Mouse (Mus musculus): ENCODE measurements around the gene Kcnj2.

Kcnj2 gene

DNA sequence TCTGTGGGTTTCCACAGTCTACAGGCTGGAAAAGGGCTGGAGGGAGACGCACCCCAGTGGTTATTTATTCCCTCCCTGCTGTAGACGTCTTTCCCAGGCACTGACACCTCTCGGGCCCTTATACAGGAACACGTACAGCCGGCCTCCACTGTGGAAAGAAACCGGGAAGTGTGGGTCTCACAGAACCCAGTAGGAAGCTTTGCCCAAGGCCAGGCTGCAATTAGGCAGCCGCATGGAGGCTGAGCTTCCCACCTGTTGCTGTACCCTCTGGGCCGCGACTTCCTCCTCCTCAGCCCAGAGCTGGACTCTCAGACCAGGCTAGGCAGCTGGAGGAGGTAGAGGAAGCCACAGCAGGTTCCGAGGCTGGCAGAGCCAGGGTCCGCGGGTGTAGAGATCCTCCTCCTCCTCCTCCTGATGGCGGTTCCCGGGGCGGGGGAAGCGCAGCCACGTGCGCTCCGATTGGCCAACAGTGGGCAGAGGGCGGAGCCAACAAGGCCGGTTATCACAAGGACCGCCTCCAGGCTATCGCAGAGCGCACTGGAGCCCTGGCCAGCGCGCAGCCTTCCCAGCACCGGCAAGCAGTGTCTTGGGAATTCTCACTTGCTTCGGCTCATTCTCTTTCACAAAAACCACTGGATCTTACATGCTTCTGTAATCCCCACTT is at the start of gene Kcnj2:
TSS of gene Kcnj2 (plus strand) at position 530 of the 664 bp plus-strand sequence.
- peak; percentile 92; the same call in 1 of the 2 replicates for TF ChIP-seq GATA4 (IDR thresholded peaks at IDR 0.05; ENCODE audit: insufficient replicate concordance, low read length)

DNA sequence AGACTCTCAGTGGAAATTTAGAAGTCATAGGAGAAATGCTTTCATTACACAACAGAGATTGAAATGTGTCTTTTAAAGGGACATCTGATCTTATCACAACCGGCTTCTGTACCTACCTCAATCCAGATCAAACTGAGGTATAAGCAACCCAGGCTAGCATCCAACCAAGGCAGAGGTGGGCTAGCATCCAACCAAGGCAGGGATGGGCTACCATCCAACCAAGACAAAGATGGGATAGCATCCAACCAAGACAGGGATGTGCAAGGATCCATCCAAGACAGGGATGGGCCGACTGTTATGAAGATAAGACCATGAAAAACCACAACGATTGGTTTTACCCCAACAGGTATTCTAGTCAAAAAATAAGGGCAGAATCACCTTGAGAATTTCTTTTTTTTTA is 49.8 kb upstream of the Kcnj2 start:
- no peak for TF ChIP-seq GATA4 (IDR thresholded peaks at IDR 0.05; ENCODE audit: insufficient replicate concordance, low read length)

DNA sequence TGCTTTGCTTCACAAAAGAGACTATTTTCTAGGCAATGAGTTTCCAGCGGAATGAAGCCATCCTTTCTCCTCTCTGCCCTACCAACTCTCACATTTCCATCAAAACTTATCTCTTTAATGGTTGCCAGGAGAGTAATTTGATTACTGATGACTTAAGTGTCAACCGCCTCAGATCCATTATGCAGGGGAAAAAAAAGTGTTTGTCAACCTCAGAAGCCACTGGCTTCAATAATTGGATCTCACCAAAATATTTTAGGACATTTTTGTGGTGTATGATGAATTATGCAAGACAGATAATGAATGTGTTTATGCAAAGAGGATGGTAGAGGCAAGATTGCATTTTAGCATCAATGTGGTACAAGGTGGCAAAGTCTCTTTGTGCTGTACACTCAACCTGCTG is 45.8 kb upstream of the Kcnj2 start:
- no peak for TF ChIP-seq GATA4 (IDR thresholded peaks at IDR 0.05; ENCODE audit: insufficient replicate concordance, low read length)

DNA sequence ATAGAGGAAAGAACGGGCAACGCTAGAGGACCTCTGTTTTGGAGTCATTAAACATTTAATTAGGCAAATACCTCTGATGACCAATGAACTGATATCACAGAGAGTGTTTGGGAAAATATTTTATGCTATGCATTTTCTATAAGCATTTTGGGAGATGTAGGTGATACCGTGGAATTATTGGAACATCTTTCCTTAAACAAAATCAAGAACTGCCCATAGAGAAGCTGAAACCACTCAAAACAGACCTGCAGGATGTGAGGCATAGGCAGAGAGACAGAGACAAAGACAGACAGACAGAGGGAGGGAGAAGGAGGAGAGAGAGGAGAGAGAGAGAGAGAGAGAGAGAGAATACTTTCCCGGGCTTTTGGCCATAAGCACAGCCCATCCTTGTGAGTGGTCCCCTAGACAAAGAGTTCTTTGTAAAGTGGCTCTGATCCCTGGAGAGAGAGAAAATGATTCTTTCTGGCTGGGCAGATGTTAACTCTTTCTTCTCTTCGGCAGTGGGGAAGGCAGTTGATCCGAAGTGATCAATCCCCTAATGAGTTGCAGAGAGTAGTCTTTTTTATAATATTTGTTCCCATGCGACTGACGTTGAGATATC is 43.2 kb upstream of the Kcnj2 start:
- no peak for TF ChIP-seq GATA4 (IDR thresholded peaks at IDR 0.05; ENCODE audit: insufficient replicate concordance, low read length)

DNA sequence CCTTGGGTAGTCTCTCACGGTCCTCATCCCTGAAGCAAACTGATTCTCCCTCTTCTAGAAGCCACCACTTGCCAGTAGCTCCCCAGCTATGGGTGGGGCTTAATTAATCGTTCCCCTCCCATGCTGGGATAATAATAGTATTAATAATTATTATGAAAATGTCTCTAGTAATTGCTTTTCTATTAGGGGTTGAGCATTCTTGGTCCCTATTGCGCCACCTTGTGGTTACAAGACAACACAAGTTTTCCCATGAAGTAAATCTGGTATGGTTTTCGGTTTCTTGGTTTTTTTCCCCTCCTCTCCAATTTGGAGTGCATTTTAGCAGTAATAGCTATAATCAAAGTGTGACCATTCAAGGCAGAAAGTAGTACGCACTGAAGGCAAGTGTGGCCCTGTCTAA is 23.8 kb upstream of the Kcnj2 start:
- no peak for TF ChIP-seq GATA4 (IDR thresholded peaks at IDR 0.05; ENCODE audit: insufficient replicate concordance, low read length)

DNA sequence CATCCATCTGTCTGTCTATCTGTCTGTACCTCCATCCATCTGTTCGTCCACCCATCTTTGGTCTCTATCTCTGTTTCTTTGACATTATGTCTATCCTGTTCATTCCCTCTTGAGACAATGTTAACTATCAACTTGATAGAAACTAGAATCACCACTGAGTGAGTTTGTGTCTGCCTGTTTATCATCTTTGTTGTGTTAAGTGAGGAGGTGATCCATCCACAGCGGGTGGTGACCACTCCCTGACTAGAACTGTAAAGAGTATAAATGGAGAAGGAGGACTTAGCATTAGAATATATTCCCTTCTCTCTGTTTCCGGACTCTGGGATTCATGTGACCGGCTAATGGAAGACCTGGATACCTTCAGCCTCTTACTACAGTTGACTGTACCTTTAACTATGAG is 22.7 kb upstream of the Kcnj2 start:
- TF ChIP-seq GATA4 (IDR thresholded peaks at IDR 0.05; ENCODE audit: insufficient replicate concordance, low read length), result no peak

DNA sequence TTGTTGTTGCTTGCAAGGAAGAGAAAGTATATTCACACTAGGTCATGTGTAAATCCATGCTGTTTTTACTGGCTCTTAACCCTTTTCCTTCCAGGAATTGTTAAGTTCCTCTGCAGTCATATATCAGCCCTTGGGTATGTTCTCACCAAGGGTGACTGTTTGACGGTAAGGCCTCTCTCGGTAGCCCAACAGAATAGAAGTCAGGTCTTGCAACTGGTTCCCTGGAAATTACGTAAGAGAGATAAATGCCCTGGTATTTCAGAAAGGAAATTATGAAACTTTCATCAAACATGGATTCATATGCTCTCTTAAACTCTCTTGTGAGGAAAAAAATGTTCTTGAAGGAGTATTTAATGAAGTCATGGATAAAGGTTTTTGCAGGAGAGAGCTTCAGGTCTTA is 11.7 kb upstream of the Kcnj2 start:
- no peak for TF ChIP-seq GATA4 (IDR thresholded peaks at IDR 0.05; ENCODE audit: insufficient replicate concordance, low read length)

DNA sequence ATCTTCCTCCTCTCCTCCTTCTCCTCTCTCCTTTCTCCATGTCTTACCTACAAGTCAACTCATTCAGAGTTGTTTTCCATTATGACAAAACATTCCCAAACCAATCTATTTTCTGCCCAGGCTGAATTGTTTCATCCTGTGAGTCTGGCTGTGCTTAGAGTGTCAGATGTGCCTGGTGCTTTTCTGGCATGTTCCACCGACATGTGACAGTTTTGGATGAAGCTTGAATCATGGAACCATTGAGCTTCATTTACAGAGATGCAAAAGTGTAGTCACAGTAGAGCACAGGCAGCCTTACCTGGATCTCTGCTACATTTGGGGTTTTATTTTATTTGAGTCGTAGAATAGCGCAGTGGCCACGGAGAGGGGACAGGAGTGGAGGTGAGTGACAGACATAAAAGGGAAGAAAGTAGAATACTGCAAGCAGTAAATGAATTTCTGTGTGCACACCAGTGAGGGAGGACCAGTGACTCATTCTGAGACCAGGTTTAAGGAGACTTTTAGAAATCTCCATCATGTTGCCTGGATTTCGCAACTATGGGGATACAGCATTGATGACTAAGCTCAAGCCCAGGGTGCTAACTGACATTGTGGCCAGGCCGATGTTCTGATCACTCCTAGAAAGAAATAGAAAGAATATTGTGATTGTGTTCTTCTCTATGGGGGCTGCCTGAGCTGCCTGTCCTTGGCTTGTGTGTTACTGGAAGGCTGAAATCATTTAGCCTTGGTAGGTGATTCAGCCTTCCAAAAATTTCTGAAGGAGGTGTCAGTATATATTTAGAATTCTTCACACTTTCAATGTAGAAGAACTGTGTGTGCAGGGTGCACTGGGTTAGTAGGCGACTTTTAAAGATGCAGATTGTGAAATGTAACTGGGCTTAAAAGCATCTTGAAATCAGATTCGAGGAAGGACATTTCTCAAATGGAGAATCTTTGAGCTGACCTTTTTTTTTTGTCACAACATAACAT is 10.8 kb upstream of the Kcnj2 start:
- no peak for TF ChIP-seq GATA4 (IDR thresholded peaks at IDR 0.05; ENCODE audit: insufficient replicate concordance, low read length)

DNA sequence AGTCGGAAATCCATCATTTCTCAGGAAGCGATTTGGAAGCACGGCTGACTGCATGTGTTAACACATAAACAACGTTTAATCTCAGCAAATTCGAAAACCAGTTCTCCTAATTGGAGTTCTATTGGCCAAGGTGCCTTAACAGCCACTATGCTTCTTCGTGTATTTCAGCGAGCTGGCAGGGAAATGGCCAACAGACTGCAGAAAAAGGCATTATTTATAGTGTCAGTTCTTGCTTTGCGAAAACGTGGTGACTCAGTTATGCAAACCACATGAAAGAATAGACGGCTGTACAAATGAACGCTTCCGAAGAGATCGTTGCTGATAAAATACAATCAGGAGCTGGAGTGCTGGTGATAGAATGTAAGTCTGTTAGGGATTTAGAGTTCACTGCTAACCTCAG is 9.9 kb upstream of the Kcnj2 start:
- TF ChIP-seq GATA4 (IDR thresholded peaks at IDR 0.05; ENCODE audit: insufficient replicate concordance, low read length), result no peak

DNA sequence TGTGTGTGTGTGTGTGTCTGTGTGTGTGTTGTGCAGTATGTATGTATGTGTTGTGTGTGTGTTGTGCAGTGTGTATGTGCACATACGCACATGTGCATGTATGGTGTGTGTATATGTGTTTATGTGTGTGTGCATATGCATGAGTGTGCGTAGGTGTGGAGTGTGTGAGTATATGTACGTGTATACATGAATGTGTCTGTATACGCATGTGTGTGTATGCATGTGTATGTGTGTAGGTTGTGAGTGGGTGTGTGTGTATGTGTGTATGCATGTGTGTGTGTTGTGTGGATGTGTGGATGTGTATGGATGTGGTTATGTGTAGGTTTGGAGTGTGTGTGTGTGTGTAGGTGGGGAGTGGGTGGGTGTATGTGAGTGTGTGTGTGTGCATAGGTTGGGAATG is 8.5 kb upstream of the Kcnj2 start:
- no peak for TF ChIP-seq GATA4 (IDR thresholded peaks at IDR 0.05; ENCODE audit: insufficient replicate concordance, low read length)

DNA sequence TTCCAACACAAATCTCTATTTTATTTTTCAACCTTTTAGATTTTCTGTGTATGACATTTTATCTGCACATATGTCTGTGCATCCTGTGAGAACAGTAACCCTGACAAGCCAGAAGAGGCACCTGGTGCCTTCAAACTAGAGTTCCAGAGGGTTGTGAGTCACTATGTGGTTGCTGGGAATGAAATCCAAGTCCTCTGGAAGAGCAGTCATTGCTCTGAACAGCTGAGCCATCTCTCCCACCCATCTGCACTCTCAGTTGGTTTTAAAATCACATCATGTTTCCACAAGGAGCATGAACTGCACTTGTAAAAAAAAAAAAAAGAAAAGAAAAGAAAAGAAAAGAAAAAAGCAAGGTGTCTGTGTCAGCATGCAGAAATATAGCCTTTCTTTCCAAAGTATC is 6.5 kb upstream of the Kcnj2 start:
- TF ChIP-seq GATA4 (IDR thresholded peaks at IDR 0.05; ENCODE audit: insufficient replicate concordance, low read length), result no peak

DNA sequence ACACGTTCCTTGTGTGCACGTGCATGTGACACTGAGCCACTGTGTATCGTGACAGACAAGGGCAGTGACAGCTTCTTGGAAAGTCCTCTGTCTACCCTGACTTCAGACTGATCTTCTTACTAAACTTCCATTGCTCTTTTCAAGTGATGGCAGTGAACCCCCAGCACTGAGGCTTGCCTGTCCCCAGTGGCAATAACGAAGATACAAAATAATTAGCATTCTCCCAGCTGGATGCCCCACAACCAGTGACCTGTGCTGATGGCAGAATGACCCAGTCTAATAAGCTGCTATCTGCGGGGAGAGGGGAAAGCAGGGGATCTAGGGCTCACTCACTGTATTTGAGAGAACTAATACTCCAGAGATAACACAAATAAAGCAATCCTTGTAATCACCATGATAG is 5.7 kb upstream of the Kcnj2 start:
- TF ChIP-seq GATA4 (IDR thresholded peaks at IDR 0.05; ENCODE audit: insufficient replicate concordance, low read length), result no peak

DNA sequence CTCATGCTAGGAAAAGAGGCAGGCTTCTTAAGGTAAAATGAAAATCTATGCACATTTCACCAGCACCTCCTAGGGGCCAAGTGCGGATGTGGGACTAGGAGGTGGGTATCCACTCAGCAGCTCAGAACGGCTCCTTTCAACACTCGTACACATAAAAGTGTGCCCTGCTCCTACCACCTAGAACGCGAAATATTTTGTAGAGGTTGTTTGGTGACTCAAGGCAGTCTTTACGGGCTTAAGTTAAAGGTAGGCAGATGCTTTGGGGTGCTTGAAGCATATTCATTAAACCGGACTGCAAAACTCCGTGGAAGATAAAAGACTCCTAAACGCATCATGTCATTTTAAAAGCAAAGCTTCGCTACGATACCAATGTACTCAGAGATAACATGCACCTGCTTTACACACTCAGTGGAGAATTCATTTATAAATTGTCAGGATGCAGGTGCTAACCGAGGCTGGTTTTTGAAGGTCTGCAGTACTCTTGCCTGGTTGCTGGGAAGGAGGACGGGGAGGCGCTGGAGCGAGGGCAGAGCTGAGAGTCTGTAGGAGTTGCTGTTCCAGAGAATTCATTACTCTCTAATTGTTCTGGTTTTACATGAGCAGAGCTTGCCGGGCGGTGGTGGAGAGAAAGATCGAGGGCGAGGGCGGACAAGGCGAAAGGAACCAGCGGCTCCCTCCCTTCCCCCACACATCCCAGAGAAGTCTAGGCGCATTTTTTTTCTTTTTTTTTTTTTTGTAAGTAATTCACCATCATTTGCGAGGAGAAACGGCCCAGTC is 1.0 kb upstream of the Kcnj2 start:
- TF ChIP-seq GATA4 (IDR thresholded peaks at IDR 0.05; ENCODE audit: insufficient replicate concordance, low read length), result no peak

DNA sequence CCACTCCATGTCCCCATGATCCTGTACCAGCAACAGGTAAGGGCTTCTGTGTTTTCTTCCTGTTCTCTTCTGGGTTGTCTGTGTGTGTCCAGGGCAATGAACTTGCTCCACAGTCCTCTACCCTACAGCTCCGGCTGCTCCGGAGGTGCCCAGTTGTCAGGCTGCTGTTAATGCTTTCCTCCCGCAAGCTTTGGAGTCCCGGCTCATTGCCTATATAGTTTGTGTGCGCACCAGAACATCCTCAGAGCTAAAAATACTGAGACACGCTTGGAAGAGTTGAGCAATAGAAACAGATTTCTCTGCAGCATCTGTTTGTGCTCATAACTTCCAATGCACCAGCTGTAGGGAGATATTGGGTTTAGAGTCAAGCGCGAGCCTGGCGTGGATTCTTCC is 331 bp downstream of the Kcnj2 start:
- no peak for TF ChIP-seq GATA4 (IDR thresholded peaks at IDR 0.05; ENCODE audit: insufficient replicate concordance, low read length)

DNA sequence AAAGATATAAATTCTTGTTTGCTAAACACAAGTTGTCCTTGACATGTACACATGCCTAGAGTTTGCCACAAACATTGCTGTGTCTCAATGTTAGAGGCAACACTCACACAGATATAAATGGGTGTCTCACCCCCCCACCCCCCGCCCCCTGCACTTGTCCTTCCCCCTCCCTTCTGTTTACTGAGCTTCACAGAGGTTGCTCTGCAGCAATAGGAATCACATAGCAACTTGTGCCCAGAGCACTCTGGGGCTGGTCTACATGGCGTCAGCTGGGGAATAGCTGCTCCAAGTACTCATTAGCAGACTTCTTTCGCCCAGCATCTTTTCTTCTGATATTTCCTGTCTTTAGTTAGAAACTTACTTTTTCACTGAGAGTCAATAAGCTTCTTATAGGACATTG is 1.8 kb downstream of the Kcnj2 start:
- TF ChIP-seq GATA4 (IDR thresholded peaks at IDR 0.05; ENCODE audit: insufficient replicate concordance, low read length), result no peak
